Mouse (Mus musculus) erythroblast, embryonic 14.5 days (primary cell): ENCODE measurements at regions not wholly inside any gene's neighbourhood (a gene's known extent, or its start where the extent isn't known, plus 50 kb on each side); places are given as distances from the start of the nearest gene placed in this dataset.

ENCODE experiments used
- GATA1 ChIP-seq: IDR thresholded peaks from 2 replicates; pipeline ENCODE4 v1.6.1; 2012; ENCODE audit warnings: low read length, inconsistent platforms, mixed read lengths
- TAL1 ChIP-seq: IDR thresholded peaks from 3 replicates; pipeline ENCODE4 v1.6.1; 2012; ENCODE audit warnings: low read length, inconsistent platforms, mixed read lengths

DNA sequence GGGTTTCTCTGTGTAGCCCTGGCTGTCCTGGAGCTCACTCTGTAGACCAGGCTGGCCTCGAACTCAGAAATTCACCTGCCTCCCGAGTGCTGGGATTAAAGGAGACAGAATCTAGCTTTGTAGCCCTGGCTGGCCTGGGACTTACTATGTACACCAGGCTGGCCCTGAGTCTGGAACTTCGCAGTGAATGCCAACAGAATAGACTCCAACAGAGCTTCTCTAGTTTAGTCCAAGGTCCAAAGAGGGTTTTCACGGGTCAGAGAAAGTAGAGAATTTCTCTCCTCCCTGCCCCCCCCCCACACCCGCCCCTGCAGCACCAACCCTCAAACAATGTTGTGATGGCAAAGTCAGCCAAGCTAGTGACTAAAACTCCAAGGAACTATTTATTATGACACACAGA lies 58.1 kb upstream of the Osbpl8 start:
- TF ChIP-seq GATA1, result no peak
- TF ChIP-seq TAL1, result no peak
